Mouse (Mus musculus) ES-Bruce4 (cell line): ENCODE data around the gene Selenon.

Source experiments
- CTCF ChIP-seq: IDR thresholded peaks from one replicate; pipeline ENCODE4 v1.8.1; 2011; ENCODE audit warnings: low read depth, low read length
- EP300 ChIP-seq: IDR thresholded peaks from 2 replicates; pipeline ENCODE4 v1.6.1; 2011; ENCODE audit warnings: low read depth, low read length; ENCODE audit not compliant: insufficient read depth
- POLR2A ChIP-seq: IDR thresholded peaks from one replicate; pipeline ENCODE4 v1.8.1; 2011; ENCODE audit warnings: low read length; ENCODE audit not compliant: insufficient read depth

- TF ChIP-seq POLR2A (no peak), CTCF (no peak), EP300 (no peak)
These were observed 26.2 kb downstream of the Selenon start for GRCm38 (mm10) chr4:134525806-134526205.
